Mouse (Mus musculus): ENCODE measurements around the gene Spsb2. TPM values are rescaled to one million over a fixed set of nuclear protein-coding genes. Genes with fewer than 3 reads are reported as not detected.

Spsb2 gene
- 0.36 TPM for polyA plus RNA-seq (2014; fragmentation: Illumina TruSeq; extraction: RNeasy Lipid Tissue Mini Kit (QIAGEN cat#74804); ENCODE audit: low read depth, low replicate concordance)

DNA sequence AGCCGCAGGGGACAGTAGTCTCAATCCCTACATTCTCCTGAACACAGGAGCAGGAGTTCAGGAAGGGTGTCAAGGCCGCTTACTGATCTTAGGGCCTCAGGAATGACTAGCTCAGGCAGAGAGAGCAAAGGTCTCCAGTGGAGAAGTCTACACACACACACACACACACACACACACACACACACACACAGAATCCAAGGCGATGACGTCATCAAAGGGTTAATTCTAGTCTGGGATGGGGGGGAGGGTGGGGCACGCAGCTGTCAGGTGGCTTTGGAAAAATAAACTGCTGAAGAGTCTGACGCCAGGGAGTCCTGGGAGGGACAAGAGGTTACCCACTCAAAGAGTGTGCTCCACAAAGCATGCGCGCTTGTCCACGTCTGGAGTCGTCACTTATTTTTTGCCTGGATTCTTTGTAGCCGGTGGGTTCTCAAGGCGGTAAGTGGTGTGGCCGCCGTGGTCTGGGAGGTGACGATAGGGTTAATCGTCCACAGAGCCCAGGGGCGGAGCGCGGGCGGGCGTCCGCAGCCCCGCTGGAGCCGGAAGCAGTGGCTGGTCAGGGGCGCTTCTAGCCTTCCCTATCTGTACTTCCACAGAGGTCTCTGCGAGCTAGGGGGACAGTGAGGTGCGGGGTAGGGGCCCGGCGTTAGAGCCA, at the start of gene Spsb2:
Gene Spsb2, plus strand, starts transcription at position 304 of the 655 bp plus-strand sequence.

DNA sequence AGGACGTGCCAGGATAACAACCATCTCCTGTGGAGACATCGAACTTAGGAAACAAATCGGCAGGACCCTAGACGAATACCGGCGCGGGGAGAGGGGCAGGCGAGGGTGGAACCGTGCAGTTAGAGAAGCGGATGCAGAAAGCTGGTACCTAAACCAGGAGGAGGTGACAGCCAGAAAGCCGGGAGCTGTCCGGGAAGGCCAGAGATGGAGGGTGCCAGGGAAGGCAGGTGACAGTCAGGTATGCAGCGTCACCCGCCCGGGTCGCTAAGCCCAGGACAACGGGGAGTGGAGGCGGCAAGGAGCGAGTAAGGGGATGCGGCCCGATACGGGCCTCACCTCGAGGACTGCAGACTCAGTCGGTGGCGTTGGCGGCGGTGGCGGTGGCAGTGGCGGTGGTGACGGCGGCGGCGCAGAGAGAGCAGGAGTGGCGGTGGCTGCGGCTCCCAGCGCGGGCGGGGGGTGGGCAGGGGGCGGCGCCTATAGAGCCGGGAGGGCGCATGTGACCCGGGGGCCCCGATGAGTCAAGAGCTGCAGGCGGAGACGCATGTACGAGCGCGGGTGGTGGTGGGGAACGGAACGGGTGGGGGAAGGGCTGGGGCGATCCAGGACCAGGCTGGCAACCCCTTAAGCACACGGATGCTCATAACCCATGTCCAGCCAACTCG, 39.2 kb upstream of the Spsb2 start, which contains the start of gene Eno2:
Gene Eno2, minus strand, starts transcription at position 573 of the 665 bp plus-strand sequence.

DNA sequence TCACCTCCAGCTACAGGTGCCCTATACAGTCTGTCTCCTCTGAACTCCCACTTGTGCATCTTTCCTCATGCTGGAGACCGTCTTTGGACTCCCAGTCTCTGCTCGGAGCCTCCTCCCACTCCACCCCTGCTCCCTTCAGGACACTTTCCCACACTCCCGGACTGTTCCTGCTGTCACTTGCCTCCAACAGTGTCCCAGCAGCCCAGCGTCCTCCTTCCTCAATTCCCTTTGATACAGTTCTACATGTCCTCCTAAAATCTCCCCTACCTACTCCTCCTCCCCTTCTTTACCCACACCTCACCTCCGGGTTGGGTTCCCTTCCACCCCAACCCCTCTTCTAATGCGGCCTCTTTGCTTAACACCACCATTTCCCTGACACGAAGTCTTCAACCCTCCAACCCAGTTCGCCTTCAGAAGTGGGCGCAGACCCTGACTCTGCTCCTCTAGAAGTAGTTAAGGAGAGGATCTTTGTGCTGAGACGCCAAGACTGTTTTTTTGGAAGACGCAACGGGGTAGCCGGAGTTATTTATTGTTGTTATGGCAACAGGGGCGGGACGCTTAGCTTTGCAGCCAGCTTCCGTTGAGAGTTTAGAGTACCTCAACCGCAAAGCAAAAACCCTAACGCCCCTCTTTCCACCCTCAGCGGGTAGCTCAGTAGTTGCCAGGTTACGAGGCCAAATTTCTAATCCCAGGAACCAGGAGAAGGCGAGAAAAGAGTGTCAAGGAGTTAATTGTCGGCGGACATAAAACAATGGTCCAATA, 29.1 kb upstream of the Spsb2 start, which contains the start of gene Lrrc23:
Gene Lrrc23, minus strand, starts transcription at position 506 of the 762 bp plus-strand sequence.

GRCm38 (mm10) chr6:124813933-124814332, 5.5 kb downstream of the Spsb2 start, which contains the start of gene Tpi1:
TSS of gene Tpi1 (minus strand) at chr6:124814296.

GRCm38 (mm10) chr6:124828868-124829798, 20.7 kb downstream of the Spsb2 start, which contains the start of the genes Usp5 and Cdca3:
TSS of gene Usp5 (minus strand) at chr6:124829484.
TSS of gene Cdca3 (plus strand) at chr6:124829547.

GRCm38 (mm10) chr6:124840241-124841167, 32.0 kb downstream of the Spsb2 start, which contains the start of gene Gnb3:
TSS of gene Gnb3 (minus strand) at chr6:124840275.

GRCm38 (mm10) chr6:124856916-124857839, 48.7 kb downstream of the Spsb2 start, which contains the start of gene P3h3:
TSS of gene P3h3 (minus strand) at chr6:124857752.

Other genes starting within 250 kb of the Spsb2 start
- gene C1rb, start 238.4 kb upstream of the Spsb2 start, polyA plus RNA-seq (2014; fragmentation: Illumina TruSeq; extraction: RNeasy Lipid Tissue Mini Kit (QIAGEN cat#74804); ENCODE audit: low read depth, low replicate concordance) = not detected
- gene C1s2, start 172.6 kb upstream of the Spsb2 start, polyA plus RNA-seq (2014; fragmentation: Illumina TruSeq; extraction: RNeasy Lipid Tissue Mini Kit (QIAGEN cat#74804); ENCODE audit: low read depth, low replicate concordance) = 0.20 TPM
- 51.6 TPM for gene Lpcat3, start 145.6 kb upstream of the Spsb2 start, polyA plus RNA-seq (2014; fragmentation: Illumina TruSeq; extraction: RNeasy Lipid Tissue Mini Kit (QIAGEN cat#74804); ENCODE audit: low read depth, low replicate concordance)
- 19.5 TPM for gene Emg1, start 96.5 kb upstream of the Spsb2 start, polyA plus RNA-seq (2014; fragmentation: Illumina TruSeq; extraction: RNeasy Lipid Tissue Mini Kit (QIAGEN cat#74804); ENCODE audit: low read depth, low replicate concordance)
- 27.3 TPM for gene Phb2, start 96.3 kb upstream of the Spsb2 start, polyA plus RNA-seq (2014; fragmentation: Illumina TruSeq; extraction: RNeasy Lipid Tissue Mini Kit (QIAGEN cat#74804); ENCODE audit: low read depth, low replicate concordance)
- gene Ptpn6, start 69.9 kb upstream of the Spsb2 start, polyA plus RNA-seq (2014; fragmentation: Illumina TruSeq; extraction: RNeasy Lipid Tissue Mini Kit (QIAGEN cat#74804); ENCODE audit: low read depth, low replicate concordance) = 1.1 TPM
- 2.9 TPM for gene Grcc10, start 67.3 kb upstream of the Spsb2 start, polyA plus RNA-seq (2014; fragmentation: Illumina TruSeq; extraction: RNeasy Lipid Tissue Mini Kit (QIAGEN cat#74804); ENCODE audit: low read depth, low replicate concordance)
- gene Gm45234, start 52.6 kb upstream of the Spsb2 start, polyA plus RNA-seq (2014; fragmentation: Illumina TruSeq; extraction: RNeasy Lipid Tissue Mini Kit (QIAGEN cat#74804); ENCODE audit: low read depth, low replicate concordance) = not detected
- 1.1 TPM for gene Atn1, start 52.1 kb upstream of the Spsb2 start, polyA plus RNA-seq (2014; fragmentation: Illumina TruSeq; extraction: RNeasy Lipid Tissue Mini Kit (QIAGEN cat#74804); ENCODE audit: low read depth, low replicate concordance)
- gene Eno2, start 39.0 kb upstream of the Spsb2 start, polyA plus RNA-seq (2014; fragmentation: Illumina TruSeq; extraction: RNeasy Lipid Tissue Mini Kit (QIAGEN cat#74804); ENCODE audit: low read depth, low replicate concordance) = not detected
- not detected for gene Lrrc23, start 28.9 kb upstream of the Spsb2 start, polyA plus RNA-seq (2014; fragmentation: Illumina TruSeq; extraction: RNeasy Lipid Tissue Mini Kit (QIAGEN cat#74804); ENCODE audit: low read depth, low replicate concordance)
- 40.9 TPM for gene Tpi1, start 5.6 kb downstream of the Spsb2 start, polyA plus RNA-seq (2014; fragmentation: Illumina TruSeq; extraction: RNeasy Lipid Tissue Mini Kit (QIAGEN cat#74804); ENCODE audit: low read depth, low replicate concordance)
- 17.3 TPM for gene Usp5, start 20.8 kb downstream of the Spsb2 start, polyA plus RNA-seq (2014; fragmentation: Illumina TruSeq; extraction: RNeasy Lipid Tissue Mini Kit (QIAGEN cat#74804); ENCODE audit: low read depth, low replicate concordance)
- 0.69 TPM for gene Cdca3, start 20.9 kb downstream of the Spsb2 start, polyA plus RNA-seq (2014; fragmentation: Illumina TruSeq; extraction: RNeasy Lipid Tissue Mini Kit (QIAGEN cat#74804); ENCODE audit: low read depth, low replicate concordance)
- gene Gnb3, start 31.6 kb downstream of the Spsb2 start, polyA plus RNA-seq (2014; fragmentation: Illumina TruSeq; extraction: RNeasy Lipid Tissue Mini Kit (QIAGEN cat#74804); ENCODE audit: low read depth, low replicate concordance) = not detected
- gene P3h3, start 49.1 kb downstream of the Spsb2 start, polyA plus RNA-seq (2014; fragmentation: Illumina TruSeq; extraction: RNeasy Lipid Tissue Mini Kit (QIAGEN cat#74804); ENCODE audit: low read depth, low replicate concordance) = not detected
- gene Gpr162, start 55.3 kb downstream of the Spsb2 start, polyA plus RNA-seq (2014; fragmentation: Illumina TruSeq; extraction: RNeasy Lipid Tissue Mini Kit (QIAGEN cat#74804); ENCODE audit: low read depth, low replicate concordance) = not detected
- 0.36 TPM for gene Cd4, start 79.6 kb downstream of the Spsb2 start, polyA plus RNA-seq (2014; fragmentation: Illumina TruSeq; extraction: RNeasy Lipid Tissue Mini Kit (QIAGEN cat#74804); ENCODE audit: low read depth, low replicate concordance)
- not detected for gene Lag3, start 103.0 kb downstream of the Spsb2 start, polyA plus RNA-seq (2014; fragmentation: Illumina TruSeq; extraction: RNeasy Lipid Tissue Mini Kit (QIAGEN cat#74804); ENCODE audit: low read depth, low replicate concordance)
- 287 TPM for gene Ptms, start 111.4 kb downstream of the Spsb2 start, polyA plus RNA-seq (2014; fragmentation: Illumina TruSeq; extraction: RNeasy Lipid Tissue Mini Kit (QIAGEN cat#74804); ENCODE audit: low read depth, low replicate concordance)
- gene Mlf2, start 122.7 kb downstream of the Spsb2 start, polyA plus RNA-seq (2014; fragmentation: Illumina TruSeq; extraction: RNeasy Lipid Tissue Mini Kit (QIAGEN cat#74804); ENCODE audit: low read depth, low replicate concordance) = 11.8 TPM
- gene Cops7a, start 156.9 kb downstream of the Spsb2 start, polyA plus RNA-seq (2014; fragmentation: Illumina TruSeq; extraction: RNeasy Lipid Tissue Mini Kit (QIAGEN cat#74804); ENCODE audit: low read depth, low replicate concordance) = 21.7 TPM
- gene Pianp, start 188.0 kb downstream of the Spsb2 start, polyA plus RNA-seq (2014; fragmentation: Illumina TruSeq; extraction: RNeasy Lipid Tissue Mini Kit (QIAGEN cat#74804); ENCODE audit: low read depth, low replicate concordance) = not detected
- gene Zfp384, start 200.5 kb downstream of the Spsb2 start, polyA plus RNA-seq (2014; fragmentation: Illumina TruSeq; extraction: RNeasy Lipid Tissue Mini Kit (QIAGEN cat#74804); ENCODE audit: low read depth, low replicate concordance) = 12.1 TPM
- 8.7 TPM for gene Ing4, start 231.1 kb downstream of the Spsb2 start, polyA plus RNA-seq (2014; fragmentation: Illumina TruSeq; extraction: RNeasy Lipid Tissue Mini Kit (QIAGEN cat#74804); ENCODE audit: low read depth, low replicate concordance)
- gene Acrbp, start 241.0 kb downstream of the Spsb2 start, polyA plus RNA-seq (2014; fragmentation: Illumina TruSeq; extraction: RNeasy Lipid Tissue Mini Kit (QIAGEN cat#74804); ENCODE audit: low read depth, low replicate concordance) = 0.53 TPM

Measured in kidney, adult 10 weeks (tissue).